In genomic region chrX:48343966-48344642, GRCm38 (mm10) we compare ENCODE assay signal across 8 mouse cellular contexts. TPM values are rescaled to one million over a fixed set of nuclear protein-coding genes. Genes with fewer than 3 reads are reported as not detected.
DNase-seq lines count a peak whose midpoint lies in the region; ATAC-seq lines count a peak whose summit lies in the region.

No protein-coding gene starts in this region.

- H3K4me1 ChIP-seq in hindbrain, embryonic 11.5 days (replicated peaks; ENCODE audit: control insufficient read depth, insufficient read depth, low read length), result no peaks in the 10 kb centered on the region
- H3K4me1 ChIP-seq in liver, embryonic 15.5 days (replicated peaks), result peaks cover 49% of the 10 kb centered on the region
- H3K4me1 ChIP-seq in stomach, embryonic 14.5 days (ENCODE audit: control insufficient read depth, insufficient read depth, low read length), result no peaks in the 10 kb centered on the region

- intact Hi-C loops in left cerebral cortex, postnatal 36 days (cut with DNase I), result loop anchor here (2.0 kb wide), 1 partner anchor 59 kb away; no protein-coding TSS in a partner anchor

- H3K9me3 ChIP-seq in hindbrain, embryonic 11.5 days (ENCODE audit: control insufficient read depth, low read length), result no peaks in the 10 kb centered on the region
- H3K9me3 ChIP-seq in liver, embryonic 15.5 days (replicated peaks), result no peaks in the 10 kb centered on the region
- no peaks in the 10 kb centered on the region for H3K9me3 ChIP-seq in stomach, embryonic 14.5 days (ENCODE audit: control insufficient read depth, low read depth, low read length)

- peak overlapping the region; percentile 59 for H3K4me2 ChIP-seq in hindbrain, embryonic 11.5 days (replicated peaks; ENCODE audit: low read depth, low read length)
- H3K4me2 ChIP-seq in liver, embryonic 15.5 days, result peak overlapping the region; percentile 89
- H3K4me2 ChIP-seq in stomach, embryonic 14.5 days (replicated peaks; ENCODE audit: low read depth, low read length), result peak overlapping the region; percentile 64

- no peak for DNase-seq in cerebellum, adult 9-10 months
- DNase-seq in right cerebral cortex, postnatal 10 days (ENCODE audit: low spot score in 2 of 2), result peak; percentile 34 to 37
- DNase-seq in right cerebral cortex, postnatal 14 days, result no peak
- peak; percentile 47 for DNase-seq in hindbrain, embryonic 11.5 days (ENCODE audit: low spot score)
- no peak for DNase-seq in left cerebral cortex, postnatal 36 days (ENCODE audit: low spot score in 2 of 2)

- H3K36me3 ChIP-seq in hindbrain, embryonic 11.5 days (ENCODE audit: control insufficient read depth, insufficient read depth, low read length), result no peaks in the 10 kb centered on the region
- no peaks in the 10 kb centered on the region for H3K36me3 ChIP-seq in liver, embryonic 15.5 days (replicated peaks)
- no peaks in the 10 kb centered on the region for H3K36me3 ChIP-seq in stomach, embryonic 14.5 days (ENCODE audit: control insufficient read depth, insufficient read depth, low read length)

- H3K4me3 ChIP-seq in hindbrain, embryonic 11.5 days (ENCODE audit: low read depth, low read length), result peak overlapping the region; percentile 55
- peak overlapping the region; percentile 73 for H3K4me3 ChIP-seq in liver, embryonic 15.5 days (replicated peaks)
- H3K4me3 ChIP-seq in stomach, embryonic 14.5 days (ENCODE audit: low read depth, low read length), result peak overlapping the region; percentile 51

- 10% methylated on average over 26 of the region's 30 CpGs for WGBS in hindbrain, embryonic 11.5 days
- 17% methylated on average over 30 of the region's 30 CpGs for WGBS in liver, embryonic 15.5 days (ENCODE audit: insufficient replicate concordance)
- WGBS in stomach, embryonic 14.5 days, result 21% methylated on average over 28 of the region's 30 CpGs

- peak overlapping the region; percentile 52 for H3K9ac ChIP-seq in hindbrain, embryonic 11.5 days (ENCODE audit: low read depth, low read length)
- peak overlapping the region; percentile 70 for H3K9ac ChIP-seq in liver, embryonic 15.5 days
- peak overlapping the region; percentile 36; the same call in 1 of the 2 replicates for H3K9ac ChIP-seq in stomach, embryonic 14.5 days (replicated peaks; ENCODE audit: low read depth, low read length)

- ATAC-seq in cerebellum, adult (ENCODE audit: insufficient number of reproducible peaks, low FRiP score, low TSS enrichment), result 0 out of 2 replicates have a peak, but pooled peaks have one; percentile 1
- ATAC-seq in hindbrain, embryonic 11.5 days (ENCODE audit: low FRiP score), result peak; percentile 15
- no peak; the same call in 1 of the 2 replicates for ATAC-seq in liver, embryonic 15.5 days (ENCODE audit: insufficient read depth)
- ATAC-seq in stomach, embryonic 14.5 days (ENCODE audit: insufficient number of reproducible peaks, insufficient read depth, low FRiP score, low read depth), result no peak

- H3K27me3 ChIP-seq in hindbrain, embryonic 11.5 days (ENCODE audit: control insufficient read depth, insufficient read depth, low read length), result no peaks in the 10 kb centered on the region
- H3K27me3 ChIP-seq in liver, embryonic 15.5 days, result peaks cover 39% of the 10 kb centered on the region
- H3K27me3 ChIP-seq in stomach, embryonic 14.5 days (ENCODE audit: control insufficient read depth, insufficient read depth, low read length), result no peaks in the 10 kb centered on the region

- peak overlapping the region; percentile 68 for H3K27ac ChIP-seq in hindbrain, embryonic 11.5 days (ENCODE audit: low read depth, low read length)
- peak overlapping the region; percentile 91 for H3K27ac ChIP-seq in liver, embryonic 15.5 days (replicated peaks)
- peak overlapping the region; percentile 48; the same call in 1 of the 2 replicates for H3K27ac ChIP-seq in stomach, embryonic 14.5 days (ENCODE audit: low read length)

RNA-seq across cellular contexts. Expression of gene Bcorl1, which starts 2.9 kb away (rescaled TPM):
- polyA plus RNA-seq in hindbrain, embryonic 11.5 days (2014; fragmentation: Nextera tagmentation; extraction: Ambion mirVana), result 5.6 and 8.2 TPM in 2 replicates
- polyA plus RNA-seq in liver, embryonic 15.5 days (2015; fragmentation: Nextera tagmentation; extraction: Ambion mirVana), result 3.6 and 3.7 TPM in 2 replicates
- 8.0 and 9.3 TPM in 2 replicates for polyA plus RNA-seq in stomach, embryonic 14.5 days (2014; fragmentation: Nextera tagmentation; extraction: Ambion mirVana)
- 10 to 100 TPM; 17.9 to 20.4 TPM for total RNA-seq in left cerebral cortex, postnatal 36 days (2021)

Comparison
In these comparisons a context has a peak if more than half of its experiments do, and no peak if none do; other contexts are left out.
1. DNase-seq: peak in right cerebral cortex, postnatal 10 days (2 of 2) and hindbrain, embryonic 11.5 days (single experiment); none in cerebellum, adult 9-10 months (single experiment), right cerebral cortex, postnatal 14 days (single experiment) and left cerebral cortex, postnatal 36 days (0 of 2).
2. ATAC-seq: peak in cerebellum, adult (single experiment) and hindbrain, embryonic 11.5 days (single experiment); none in liver, embryonic 15.5 days (single experiment) and stomach, embryonic 14.5 days (single experiment).
3. Peak in every context shown above with its lines, with median percentiles within 50 percentile points of each other: H3K27ac ChIP-seq, H3K4me2 ChIP-seq, H3K4me3 ChIP-seq and H3K9ac ChIP-seq.